Mouse (Mus musculus): ENCODE measurements at regions not wholly inside any gene's neighbourhood (a gene's known extent, or its start where the extent isn't known, plus 50 kb on each side); places are given as distances from the start of the nearest gene placed in this dataset.
"Not testable (repeated sequence)": the region's sequence is repeated elsewhere in the genome, so short reads cannot be mapped to it uniquely, and the experiment has no call there.

- DNase-seq (ENCODE audit: low read depth, low spot score), result no peak
These were observed 454.0 kb upstream of the Jmjd1c start for GRCm38 (mm10) chr10:66641966-66642365.

GRCm38 (mm10) chr10:66643160-66643559 lies 452.8 kb upstream of the Jmjd1c start:
- no peak for DNase-seq (ENCODE audit: low read depth, low spot score)

GRCm38 (mm10) chr10:66657520-66657919 lies 438.4 kb upstream of the Jmjd1c start:
- no peak for DNase-seq (ENCODE audit: low read depth, low spot score)

GRCm38 (mm10) chr10:66683160-66683559 lies 412.8 kb upstream of the Jmjd1c start:
- no peak for DNase-seq (ENCODE audit: low read depth, low spot score)

- DNase-seq (ENCODE audit: low read depth, low spot score), result peak; percentile 3
These were observed 406.7 kb upstream of the Jmjd1c start for GRCm38 (mm10) chr10:66689196-66689595.

- no peak for DNase-seq (ENCODE audit: low read depth, low spot score)
These were observed 401.2 kb upstream of the Jmjd1c start for GRCm38 (mm10) chr10:66694549-66695285.

GRCm38 (mm10) chr10:66714926-66715325 lies 381.0 kb upstream of the Jmjd1c start:
- DNase-seq (ENCODE audit: low read depth, low spot score), result not testable (repeated sequence)

GRCm38 (mm10) chr10:66717909-66718308 lies 378.0 kb upstream of the Jmjd1c start:
- no peak for DNase-seq (ENCODE audit: low read depth, low spot score)

- no peak for DNase-seq (ENCODE audit: low read depth, low spot score)
These were observed 376.1 kb upstream of the Jmjd1c start for GRCm38 (mm10) chr10:66719796-66720195.

- DNase-seq (ENCODE audit: low read depth, low spot score), result no peak
These were observed 362.3 kb upstream of the Jmjd1c start for GRCm38 (mm10) chr10:66733631-66734030.

- DNase-seq (ENCODE audit: low read depth, low spot score), result no peak
These were observed 361.1 kb upstream of the Jmjd1c start for GRCm38 (mm10) chr10:66734853-66735252.

- DNase-seq (ENCODE audit: low read depth, low spot score), result no peak
These were observed 356.9 kb upstream of the Jmjd1c start for GRCm38 (mm10) chr10:66739017-66739416.

GRCm38 (mm10) chr10:66741819-66742218 lies 354.1 kb upstream of the Jmjd1c start:
- no peak for DNase-seq (ENCODE audit: low read depth, low spot score)

- no peak for DNase-seq (ENCODE audit: low read depth, low spot score)
These were observed 352.7 kb upstream of the Jmjd1c start for GRCm38 (mm10) chr10:66743254-66743653.

- no peak for DNase-seq (ENCODE audit: low read depth, low spot score)
These were observed 350.1 kb upstream of the Jmjd1c start for GRCm38 (mm10) chr10:66745871-66746270.

- DNase-seq (ENCODE audit: low read depth, low spot score), result no peak
These were observed 343.6 kb upstream of the Jmjd1c start for GRCm38 (mm10) chr10:66752237-66752810.

GRCm38 (mm10) chr10:66756866-66757265 lies 339.1 kb upstream of the Jmjd1c start:
- no peak for DNase-seq (ENCODE audit: low read depth, low spot score)

- DNase-seq (ENCODE audit: low read depth, low spot score), result no peak
These were observed 325.5 kb upstream of the Jmjd1c start for GRCm38 (mm10) chr10:66770161-66771030.

GRCm38 (mm10) chr10:66780335-66781170 lies 315.4 kb upstream of the Jmjd1c start:
- DNase-seq (ENCODE audit: low read depth, low spot score), result no peak

- no peak for DNase-seq (ENCODE audit: low read depth, low spot score)
These were observed 314.8 kb upstream of the Jmjd1c start for GRCm38 (mm10) chr10:66781171-66781510.

- DNase-seq (ENCODE audit: low read depth, low spot score), result no peak
These were observed 313.9 kb upstream of the Jmjd1c start for GRCm38 (mm10) chr10:66782025-66782424.

GRCm38 (mm10) chr10:66787812-66788211 lies 308.1 kb upstream of the Jmjd1c start:
- no peak for DNase-seq (ENCODE audit: low read depth, low spot score)

Data from skeletal muscle tissue, adult 2 months (tissue).